In genomic region chr5:53023432-53023831, GRCm38 (mm10) we compare ENCODE assay signal across 25 mouse cellular contexts. TPM values are rescaled to one million over a fixed set of nuclear protein-coding genes. Genes with fewer than 3 reads are reported as not detected.
DNase-seq lines count a peak whose midpoint lies in the region; ATAC-seq and TF ChIP-seq lines count a peak whose summit lies in the region.
"Had no signal": no experiment of that assay in that cellular context is flagged by ENCODE, and none has a peak within 500 bp of the region (broad histone marks: within the 10 kb centered on the region; RNA-seq: fewer than 3 reads in every experiment).

No protein-coding gene starts in this region.

- H3K9ac ChIP-seq in intestine, embryonic 15.5 days, result no peak overlapping the region
- H3K9ac ChIP-seq: hindbrain, embryonic 12.5 days; hindbrain, embryonic 15.5 days had no signal

- peak; percentile 62 for DNase-seq in kidney, adult 9 months
- DNase-seq in kidney, adult 11 months, result no peak
- no peak for DNase-seq in Patski (ENCODE audit: low read depth, low spot score)
- no peak for DNase-seq in adrenal gland, adult 8-10 months
- DNase-seq: adrenal gland, postnatal 10 days; adrenal gland, postnatal 36 days; cerebellum, adult 18-20 months; cerebellum, adult 9-10 months; cerebellum, postnatal 14 days; gastrocnemius, postnatal 36 days; heart, adult 11 months had no signal

- no peak overlapping the region for H3K27ac ChIP-seq in intestine, embryonic 15.5 days
- peak overlapping the region; percentile 96 for H3K27ac ChIP-seq in small intestine, adult 2 months (ENCODE audit: insufficient read depth, low read depth, low read length)
- H3K27ac ChIP-seq: forebrain, embryonic 10.5 days; hindbrain, embryonic 12.5 days; hindbrain, embryonic 15.5 days had no signal

- WGBS in intestine, embryonic 15.5 days, result 75% methylated on average over 2 of the region's 2 CpGs
- 31% methylated on average over 2 of the region's 2 CpGs for WGBS in small intestine, adult 2 months

- in situ Hi-C loops in Patski (cut with MboI; ENCODE audit: low pct_unique_long_range_greater_than_20kb), result no loop called here

- H3K4me3 ChIP-seq in intestine, embryonic 15.5 days (replicated peaks), result no peak overlapping the region
- H3K4me3 ChIP-seq in small intestine, adult 2 months (ENCODE audit: low read depth, low read length), result no peak overlapping the region
- H3K4me3 ChIP-seq: forebrain, embryonic 10.5 days; hindbrain, embryonic 12.5 days; hindbrain, embryonic 15.5 days had no signal

- no peak for TF ChIP-seq POLR2A in small intestine, adult 2 months (IDR thresholded peaks at IDR 0.05; ENCODE audit: low read depth, low read length)

- no peaks in the 10 kb centered on the region for H3K4me1 ChIP-seq in intestine, embryonic 15.5 days (replicated peaks)
- peaks cover 28% of the 10 kb centered on the region for H3K4me1 ChIP-seq in small intestine, adult 2 months (ENCODE audit: control insufficient read depth, insufficient read depth, insufficient read length, low read length)
- H3K4me1 ChIP-seq: hindbrain, embryonic 12.5 days; hindbrain, embryonic 15.5 days had no signal

- H3K9me3 ChIP-seq in intestine, embryonic 15.5 days, result no peaks in the 10 kb centered on the region
- H3K9me3 ChIP-seq: forebrain, embryonic 10.5 days; hindbrain, embryonic 12.5 days; hindbrain, embryonic 15.5 days had no signal

- no peaks in the 10 kb centered on the region for H3K36me3 ChIP-seq in intestine, embryonic 15.5 days
- no peaks in the 10 kb centered on the region for H3K36me3 ChIP-seq in small intestine, adult 2 months (ENCODE audit: control insufficient read depth, insufficient read depth, low read length)
- H3K36me3 ChIP-seq: forebrain, embryonic 10.5 days; hindbrain, embryonic 12.5 days; hindbrain, embryonic 15.5 days had no signal

- no peak for TF ChIP-seq CTCF in Patski (IDR thresholded peaks at IDR 0.05)
- TF ChIP-seq CTCF in small intestine, adult 2 months (IDR thresholded peaks at IDR 0.05; ENCODE audit: extremely low read depth, insufficient read length, insufficient replicate concordance, low read depth, low read length), result no peak

- no peak overlapping the region for H3K4me2 ChIP-seq in intestine, embryonic 15.5 days (replicated peaks)
- H3K4me2 ChIP-seq: heart, embryonic 11.5 days; hindbrain, embryonic 12.5 days; hindbrain, embryonic 15.5 days had no signal

- POLR2A ChIA-PET in Patski (lab: Charles Lee), result interaction anchor here (0.6 kb wide), 1 partner anchor 17 kb away, joined by 4 read pairs; no protein-coding TSS in a partner anchor

- peak; percentile 39 for ATAC-seq in Patski
- ATAC-seq in intestine, embryonic 15.5 days, result peak; percentile 68
- ATAC-seq: activated CD4-positive, CD25-positive, alpha-beta regulatory T cell, adult 4 months; CD4-positive, CD25-positive, alpha-beta regulatory T cell, adult 4 months; forebrain, embryonic 14.5 days had no signal

- no peaks in the 10 kb centered on the region for H3K27me3 ChIP-seq in Patski
- no peaks in the 10 kb centered on the region for H3K27me3 ChIP-seq in intestine, embryonic 15.5 days (replicated peaks)
- no peaks in the 10 kb centered on the region for H3K27me3 ChIP-seq in small intestine, adult 2 months (ENCODE audit: control insufficient read depth, insufficient read depth, low read length)
- H3K27me3 ChIP-seq: hindbrain, embryonic 12.5 days; hindbrain, embryonic 15.5 days had no signal

- CTCF ChIA-PET in Patski (lab: Charles Lee), result interaction anchor here (1.2 to 11.5 kb wide), 2 partner anchors 9 to 17 kb away, joined by 3 to 83 read pairs; partner anchors contain the start of gene Slc34a2

RNA-seq across cellular contexts. Expression of gene Slc34a2, which starts 14.4 kb away (rescaled TPM):
- polyA plus RNA-seq in Patski (2021), result 1.9 TPM
- polyA plus RNA-seq in intestine, embryonic 15.5 days (2015; fragmentation: Nextera tagmentation; extraction: Ambion mirVana), result 16.3 and 18.3 TPM in 2 replicates
- 4.3 and 447 TPM in 2 replicates for polyA plus RNA-seq in small intestine, adult 2 months (2012; rRNA removed)
- total RNA-seq in adrenal gland, adult 8-10 months (2022), result not detected
- total RNA-seq: adrenal gland, postnatal 36 days; gastrocnemius, adult 8-10 months; gastrocnemius, postnatal 36 days; hematopoietic stem cell, adult 5-6 weeks; MEL had no signal
- polyA plus RNA-seq: activated CD4-positive, CD25-positive, alpha-beta regulatory T cell, adult 4 months; CD4-positive, CD25-positive, alpha-beta regulatory T cell, adult 4 months; embryonic facial prominence, embryonic 11.5 days; forebrain, embryonic 10.5 days; forebrain, embryonic 14.5 days; heart, embryonic 11.5 days; heart, embryonic 14.5 days had no signal
